Mouse (Mus musculus): ENCODE results near the gene Psmd9.

DNA sequence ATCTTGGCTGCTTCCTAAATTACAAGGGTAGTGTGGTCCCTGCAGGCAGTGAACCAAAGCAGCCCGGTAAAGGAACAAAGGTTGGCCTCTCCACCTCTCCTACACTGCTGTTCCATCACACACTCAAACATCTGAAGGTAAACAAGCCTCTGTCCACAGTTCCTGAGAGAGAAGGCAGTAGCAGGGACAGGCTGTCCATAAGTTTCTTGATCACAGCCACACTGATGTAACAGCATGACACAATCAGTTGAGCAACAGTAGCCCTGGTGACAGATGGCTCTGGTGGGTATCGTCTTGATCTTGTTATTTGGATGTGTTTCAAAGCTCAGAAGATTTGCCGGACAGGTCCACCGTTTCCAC, 53.8 kb downstream of the Psmd9 start:
- TF ChIP-seq CTCF (IDR thresholded peaks at IDR 0.05; ENCODE audit: control insufficient read depth, insufficient read depth, insufficient replicate concordance, low read depth, low read length), result no peak
- no peak for TF ChIP-seq POLR2A (IDR thresholded peaks at IDR 0.05; ENCODE audit: control insufficient read depth, low read depth, low read length)

Data from testis, adult 2 months (tissue).